Mouse (Mus musculus): ENCODE measurements around the gene Tcte2.
"Not testable (repeated sequence)": the region's sequence is repeated elsewhere in the genome, so short reads cannot be mapped to it uniquely, and the experiment has no call there.

The Tcte2 gene

DNA sequence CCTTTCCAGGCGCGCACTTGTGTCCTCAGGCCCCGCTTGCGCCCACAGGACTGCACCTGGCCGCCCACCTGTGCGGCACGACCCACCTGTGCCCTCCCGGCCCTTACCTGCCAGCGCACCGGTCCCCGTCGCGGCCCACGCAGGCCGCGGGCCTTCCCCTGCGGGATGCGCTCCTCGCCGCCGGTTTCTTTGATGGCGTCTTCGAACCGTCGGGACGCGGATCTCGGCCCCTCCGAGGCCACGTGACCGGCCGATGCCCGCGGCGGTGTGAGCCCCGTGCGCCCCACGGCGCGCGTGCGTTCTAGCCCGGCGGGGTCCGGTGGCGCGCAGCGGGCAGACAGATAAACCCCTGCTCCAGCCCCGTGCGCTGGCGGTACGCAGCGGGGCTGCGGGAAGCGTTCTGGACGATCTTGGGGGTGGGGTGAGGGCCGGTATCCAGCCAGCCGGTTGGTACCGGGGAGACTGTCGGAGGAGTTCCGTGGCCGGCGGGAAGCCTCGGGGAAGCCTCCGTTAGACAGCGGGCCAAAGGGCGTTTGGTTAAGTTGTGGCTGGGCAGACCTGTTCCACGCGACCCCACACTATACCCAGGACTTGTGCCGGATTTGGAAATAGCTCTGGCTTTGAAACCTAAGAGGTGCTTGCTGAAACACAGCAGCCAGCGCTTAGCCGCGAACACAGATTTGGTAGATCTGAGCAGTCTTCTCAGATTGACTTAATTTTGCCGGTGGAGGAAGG is at the start of gene Tcte2:
TSS of gene Tcte2 (minus strand) at position 647 of the 735 bp plus-strand sequence.
- peak; percentile 69 for DNase-seq (ENCODE audit: low read depth)

DNA sequence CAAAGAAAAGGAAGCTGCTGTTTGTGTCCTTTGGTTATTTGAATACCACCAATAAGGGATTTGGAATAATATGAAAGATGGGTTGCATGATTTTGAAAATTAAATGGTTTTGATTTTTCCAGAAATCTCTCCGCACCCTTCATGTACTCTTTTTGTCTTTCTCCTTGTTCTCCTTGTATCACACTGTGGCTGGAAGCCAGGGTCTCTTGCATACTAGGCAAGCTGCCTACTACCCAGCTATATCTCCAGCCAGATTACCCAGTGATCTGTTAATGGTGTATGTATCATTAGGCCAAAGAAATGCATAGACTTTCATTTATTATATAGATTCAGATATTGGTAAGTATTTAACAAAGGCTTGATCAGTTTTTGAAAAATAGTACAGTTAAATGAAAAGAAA is 44.4 kb upstream of the Tcte2 start:
- DNase-seq (ENCODE audit: low read depth): no peak

DNA sequence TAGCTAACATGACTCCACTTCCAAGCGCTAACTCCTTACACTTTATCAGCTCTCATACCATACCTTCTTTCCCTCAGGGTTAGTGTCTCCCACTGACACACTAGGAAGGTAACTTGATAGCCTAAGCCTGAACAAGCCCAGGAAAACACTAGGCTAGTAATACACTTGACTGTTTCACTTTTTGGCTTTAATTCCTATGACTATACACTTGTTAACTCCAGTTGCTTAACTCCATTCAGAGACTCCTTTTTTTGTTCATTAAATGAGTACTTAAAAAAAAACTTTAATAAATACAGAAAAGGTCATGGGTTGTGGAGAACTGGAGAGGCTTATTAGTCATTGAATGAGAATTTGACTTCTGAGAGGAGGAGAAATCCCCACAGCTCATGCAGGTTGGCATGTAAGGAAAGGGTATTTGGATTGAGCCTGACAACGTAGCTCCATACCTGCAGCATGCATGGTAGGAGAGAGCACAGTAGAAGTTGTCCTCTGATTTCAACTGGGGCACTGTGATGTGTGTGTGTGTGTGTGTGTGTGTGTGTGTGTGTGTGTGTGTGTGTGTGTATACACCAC is 41.3 kb upstream of the Tcte2 start:
- DNase-seq (ENCODE audit: low read depth): peak; percentile 67

DNA sequence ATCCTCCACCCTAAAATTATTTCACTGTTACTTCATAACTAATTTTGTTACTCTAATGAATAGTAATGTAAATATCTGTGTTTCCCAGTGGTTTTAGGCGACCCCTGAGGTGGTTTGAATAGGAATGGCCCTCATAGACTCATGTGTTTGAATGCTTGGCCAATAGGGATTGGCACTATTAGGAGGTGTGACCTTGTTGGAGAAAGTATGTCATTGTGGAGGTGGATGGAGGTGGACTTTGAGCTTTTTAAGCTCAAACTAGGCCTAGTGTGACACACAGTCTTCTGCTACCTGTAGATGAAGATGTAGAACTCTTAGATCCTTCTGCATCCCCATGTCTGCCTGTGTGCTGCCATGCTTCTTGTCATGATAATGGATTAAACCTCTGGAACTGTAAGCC is 36.1 kb upstream of the Tcte2 start:
- DNase-seq (ENCODE audit: low read depth): no peak

DNA sequence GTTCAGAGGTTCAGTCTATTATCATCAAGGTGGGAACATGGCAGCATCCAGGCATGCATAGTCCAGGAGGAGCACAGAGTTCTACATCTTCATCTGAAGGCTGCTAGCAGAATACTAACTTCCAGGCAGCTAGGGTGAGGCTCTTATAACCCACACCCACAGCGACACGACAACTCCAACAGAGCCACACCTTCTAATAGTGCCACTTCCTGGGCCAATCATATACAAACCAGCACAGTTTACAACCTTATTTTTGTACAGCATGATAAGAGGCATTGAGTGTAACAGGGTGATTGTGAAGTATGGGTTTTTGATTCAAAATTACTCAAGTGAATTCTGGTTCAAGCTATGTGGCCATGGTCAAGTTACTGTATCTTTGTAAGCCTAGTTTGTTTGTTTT is 28.4 kb upstream of the Tcte2 start:
- DNase-seq (ENCODE audit: low read depth): not testable (repeated sequence)

DNA sequence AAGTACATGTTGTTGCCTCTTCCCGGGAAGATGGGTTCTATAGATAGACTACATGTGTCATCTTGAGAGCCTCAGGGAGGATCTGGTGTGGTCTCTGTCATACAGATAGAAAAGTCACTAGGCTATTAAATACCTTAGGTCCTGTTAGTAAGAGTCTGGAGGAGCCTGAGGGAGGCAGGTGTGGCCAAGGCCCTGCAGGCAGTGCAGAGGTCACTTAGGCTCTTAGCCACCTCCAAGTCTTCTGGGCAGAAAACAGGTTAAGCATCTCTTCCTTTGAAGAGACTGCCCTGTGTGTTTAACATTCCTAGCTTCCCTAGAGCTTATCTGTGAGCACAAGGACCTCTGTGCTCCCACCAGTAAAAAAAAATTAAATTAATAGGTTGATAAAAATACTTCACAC is 21.8 kb upstream of the Tcte2 start:
- no peak for DNase-seq (ENCODE audit: low read depth)

DNA sequence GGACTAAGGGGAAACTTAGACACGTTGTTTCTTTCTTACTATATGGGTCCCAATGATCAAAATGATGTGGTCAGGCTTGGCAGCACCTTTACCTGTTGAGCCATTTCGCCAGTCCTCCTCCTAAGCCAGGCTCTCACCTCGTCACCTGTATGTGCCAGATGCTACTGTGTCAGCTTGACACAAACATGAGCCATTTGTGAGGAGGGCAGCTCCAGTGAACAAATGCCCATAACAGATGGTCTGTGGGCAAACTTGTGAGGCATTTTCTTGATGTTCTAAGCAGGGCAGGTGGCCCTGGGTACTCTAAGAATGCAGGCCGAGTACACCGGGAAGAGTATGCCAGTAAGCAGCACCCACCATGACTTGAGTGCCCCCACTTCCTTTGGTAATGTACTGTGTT is 20.3 kb upstream of the Tcte2 start:
- no peak for DNase-seq (ENCODE audit: low read depth)

DNA sequence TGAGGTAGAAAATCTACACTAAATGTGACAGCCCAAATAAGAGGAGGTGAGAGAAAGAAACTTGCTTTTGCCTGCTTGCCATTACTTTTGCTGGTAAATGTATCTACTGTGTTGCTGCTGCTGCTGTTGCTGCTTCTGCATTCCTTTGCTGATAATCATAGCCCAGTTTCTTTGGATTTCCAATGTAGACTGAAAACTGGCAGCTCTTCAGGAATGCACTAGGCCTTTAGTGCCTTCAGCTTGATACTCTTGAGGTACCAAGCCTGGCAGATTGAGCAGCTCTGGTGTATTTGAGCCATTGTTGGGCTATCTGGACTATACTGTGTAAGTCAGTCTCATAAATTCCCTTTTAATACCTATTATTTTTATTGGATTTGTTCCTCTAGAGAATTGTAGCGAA is 17.2 kb upstream of the Tcte2 start:
- DNase-seq (ENCODE audit: low read depth): peak; percentile 51

DNA sequence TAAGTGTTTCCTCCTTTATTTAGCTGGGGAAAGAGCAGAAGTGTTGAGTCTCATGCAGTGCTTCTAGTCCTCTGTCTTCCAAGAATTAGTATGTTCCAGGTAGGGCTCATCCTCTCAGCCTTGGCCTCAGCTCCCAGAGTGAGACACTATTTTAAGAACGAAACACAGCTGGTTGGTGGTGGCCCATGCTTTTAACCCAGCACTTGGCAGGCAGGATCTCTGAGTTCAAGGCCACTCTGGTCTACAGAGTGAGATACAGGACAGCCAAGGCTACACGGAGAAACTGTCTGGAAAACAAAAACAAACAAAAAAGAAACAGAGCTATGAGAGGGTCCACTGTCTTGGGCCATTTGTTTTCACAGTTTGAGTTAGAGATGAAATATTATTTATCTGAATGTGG is 16.1 kb upstream of the Tcte2 start:
- DNase-seq (ENCODE audit: low read depth): no peak

DNA sequence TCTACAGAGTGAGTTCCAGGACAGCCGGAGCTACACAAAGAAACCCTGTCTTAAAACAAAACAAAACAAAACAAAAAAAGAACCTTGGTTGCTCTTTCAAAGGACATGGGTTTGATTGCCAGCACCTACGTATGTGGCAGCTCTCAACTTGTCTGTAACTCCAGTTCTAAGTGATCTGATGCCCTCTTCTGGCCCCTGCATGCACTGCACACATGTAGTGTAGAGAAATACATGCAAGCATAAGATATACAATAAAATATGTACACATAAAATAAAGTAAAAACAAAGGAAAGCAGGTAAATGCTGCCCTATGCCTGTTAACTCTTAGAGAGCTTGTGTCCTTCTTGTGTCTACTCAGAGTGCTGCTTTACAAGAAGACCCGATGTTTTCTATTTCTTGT is 7.6 kb upstream of the Tcte2 start:
- DNase-seq (ENCODE audit: low read depth): peak; percentile 53

DNA sequence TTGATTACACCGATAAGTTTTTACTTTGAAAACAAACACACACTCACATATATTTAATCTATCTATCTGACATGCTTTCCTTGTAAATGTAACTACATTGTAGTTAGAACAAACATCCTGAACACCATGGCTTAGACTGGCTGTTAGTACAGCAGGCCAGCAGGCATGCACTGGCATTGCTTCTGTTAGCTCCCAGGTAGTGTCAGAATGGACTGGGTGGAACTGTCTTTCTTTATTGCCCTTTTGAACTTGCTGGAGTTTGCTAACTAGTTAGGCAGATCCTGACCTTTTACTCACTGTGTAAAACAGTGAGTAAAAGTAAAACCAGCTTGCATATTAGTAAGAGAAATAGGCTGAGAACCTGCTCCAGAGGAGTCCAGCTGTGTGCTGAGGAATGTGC is 6.9 kb upstream of the Tcte2 start:
- peak; percentile 19 for DNase-seq (ENCODE audit: low read depth)

DNA sequence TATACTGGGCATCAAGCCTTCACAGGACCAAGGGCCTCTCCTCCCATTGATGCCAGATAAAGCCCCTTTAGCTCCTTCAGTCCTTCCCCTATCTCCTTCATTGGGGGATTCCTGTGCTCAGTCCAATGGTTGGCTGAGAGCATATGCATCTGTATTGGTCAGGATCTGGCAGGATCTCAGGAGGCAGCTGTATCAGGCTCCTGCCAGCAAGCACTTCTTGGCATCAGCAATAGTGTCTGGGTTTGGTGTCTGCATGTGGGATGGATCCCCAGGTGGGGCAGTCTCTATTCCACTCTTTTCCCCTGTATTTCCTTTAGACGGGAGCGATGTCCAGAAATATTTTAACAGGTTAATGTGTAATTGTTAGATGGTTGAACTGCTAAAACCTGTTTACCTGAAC is 3.3 kb upstream of the Tcte2 start:
- DNase-seq (ENCODE audit: low read depth): peak; percentile 37

DNA sequence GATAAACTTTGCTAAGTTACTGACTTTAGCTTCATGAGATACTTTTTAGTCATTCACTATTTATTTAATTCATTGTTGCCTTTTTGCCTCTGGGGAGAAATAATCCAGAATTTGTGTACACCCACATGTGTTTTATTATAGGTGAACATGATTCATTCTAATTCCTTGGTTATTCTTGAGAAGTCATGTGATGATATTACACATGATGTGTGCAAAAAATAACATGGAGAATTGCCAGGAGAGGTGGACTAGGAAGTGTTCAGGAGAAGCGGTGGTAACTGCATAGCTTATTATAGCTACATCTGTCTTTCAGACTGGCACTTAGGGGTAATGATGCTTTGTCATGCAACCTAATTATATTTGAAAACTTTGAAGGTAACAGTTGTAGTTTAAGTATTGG is 2.2 kb upstream of the Tcte2 start:
- peak; percentile 63 for DNase-seq (ENCODE audit: low read depth)

DNA sequence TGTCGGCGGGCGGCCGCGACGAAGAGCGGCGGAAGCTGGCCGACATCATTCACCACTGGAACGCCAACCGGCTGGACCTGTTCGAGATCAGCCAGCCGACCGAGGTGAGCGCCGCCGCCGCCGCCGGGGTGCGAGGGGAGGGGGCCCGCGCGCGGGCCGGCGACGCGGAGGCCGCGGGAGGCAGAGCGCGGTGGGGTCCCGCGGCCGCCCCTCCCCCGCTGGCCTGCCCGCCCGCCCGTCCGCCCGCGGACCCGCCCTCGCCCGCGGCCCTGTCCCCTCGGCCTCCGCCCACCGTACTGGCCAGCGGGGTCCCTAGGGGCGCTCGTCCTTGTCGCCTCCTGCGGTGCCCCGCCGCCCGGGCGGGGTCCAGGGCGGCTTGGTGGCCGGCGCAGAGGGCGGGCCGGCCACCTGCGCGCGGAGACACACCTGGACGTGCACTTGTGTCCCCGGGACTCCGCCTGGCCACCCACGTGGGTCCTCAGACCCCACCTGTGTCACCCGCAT is 898 bp downstream of the Tcte2 start:
- DNase-seq (ENCODE audit: low read depth): no peak

DNA sequence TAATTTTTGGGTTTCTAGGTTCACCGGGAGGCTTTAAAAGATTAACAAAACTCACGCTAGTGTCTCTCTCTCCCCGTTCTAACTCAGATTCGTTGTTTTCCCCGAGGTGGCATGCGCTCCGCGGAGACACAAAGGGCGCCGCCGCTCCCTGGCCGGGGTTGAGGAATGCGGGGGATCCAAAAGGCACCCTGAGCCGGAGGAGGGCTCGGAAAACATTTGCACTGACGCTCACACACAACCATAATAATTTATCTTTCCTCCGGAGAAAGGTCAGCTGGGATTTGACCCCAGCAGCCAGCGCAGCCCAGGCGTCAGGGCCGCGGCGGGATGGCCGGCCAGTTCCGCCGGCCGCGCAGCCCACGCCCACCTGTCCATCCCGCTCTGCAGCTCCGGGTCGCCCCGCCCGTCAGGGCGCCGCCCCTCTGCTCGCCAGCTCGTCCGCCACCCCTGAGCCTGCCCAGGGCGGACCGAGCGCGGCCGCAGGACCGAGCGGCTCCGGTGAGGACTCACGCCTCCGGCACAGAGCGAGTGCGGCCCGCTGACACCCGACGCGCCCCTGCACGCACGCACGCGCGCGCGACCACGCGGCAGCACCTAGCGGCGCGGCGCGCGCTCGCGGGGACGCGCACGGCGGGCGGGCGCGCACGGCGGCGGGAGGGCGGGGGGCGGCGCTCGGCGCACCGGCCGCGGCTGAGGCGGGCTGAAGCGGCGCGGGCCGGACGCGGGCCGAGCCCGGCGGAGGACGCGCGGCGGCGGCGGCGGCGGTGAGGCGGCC is 1.6 kb downstream of the Tcte2 start, which contains the start of gene Afdn:
TSS of gene Afdn (plus strand) at position 687 of the 775 bp plus-strand sequence.
- peak; percentile 93 for DNase-seq (ENCODE audit: low read depth)

DNA sequence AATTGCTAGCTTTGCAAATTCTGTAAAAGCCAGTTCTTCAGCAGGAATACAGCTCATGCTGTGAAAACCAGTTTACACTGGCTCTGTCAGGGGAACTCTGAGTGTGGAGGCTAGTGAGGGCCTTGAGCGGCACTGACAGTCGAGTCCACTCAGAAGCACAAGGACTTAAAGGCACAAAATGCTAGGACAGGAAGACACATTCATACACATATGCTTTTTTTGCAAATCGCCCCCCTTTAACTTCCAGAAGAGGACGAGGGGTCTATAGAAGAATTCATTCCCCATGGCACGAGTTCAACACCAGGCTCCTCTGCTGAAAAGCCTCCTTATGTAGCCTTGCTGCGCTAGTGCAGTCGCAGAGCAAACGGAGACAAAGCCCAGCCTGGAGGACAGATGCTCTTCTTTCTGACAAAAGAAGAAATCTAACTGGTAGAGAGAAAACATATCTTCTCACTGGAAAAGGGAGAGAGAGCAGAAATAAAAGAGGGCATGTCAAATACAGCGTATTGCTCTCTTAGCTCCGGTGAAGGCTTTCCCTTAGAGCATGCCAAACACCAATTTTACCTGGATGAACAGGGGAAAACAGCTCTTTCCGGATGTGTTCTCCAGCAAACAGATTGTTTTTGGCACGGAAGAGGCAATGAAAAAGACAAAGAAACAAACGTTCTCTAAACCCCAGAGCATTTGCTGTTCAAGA is 2.3 kb downstream of the Tcte2 start:
- DNase-seq (ENCODE audit: low read depth): peak; percentile 47

DNA sequence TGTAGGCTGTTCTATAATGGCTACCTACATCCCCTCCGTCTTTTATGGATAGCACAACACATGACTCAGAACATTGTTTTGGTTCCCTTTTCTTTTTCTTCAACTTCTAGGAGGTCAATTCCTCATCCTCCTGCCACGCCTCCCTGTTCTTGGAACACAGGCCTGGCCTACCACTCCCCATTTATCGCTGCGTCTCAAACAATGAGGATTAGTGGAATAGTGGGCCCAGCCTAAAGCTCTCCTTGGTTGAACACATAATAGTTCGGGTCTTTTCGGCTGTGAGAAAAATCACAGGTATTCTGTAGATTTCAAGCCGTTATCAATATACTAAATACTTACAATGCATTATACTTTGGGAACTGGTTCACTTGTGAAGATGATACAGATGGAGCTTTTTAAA is 3.0 kb downstream of the Tcte2 start:
- DNase-seq (ENCODE audit: low read depth): no peak

DNA sequence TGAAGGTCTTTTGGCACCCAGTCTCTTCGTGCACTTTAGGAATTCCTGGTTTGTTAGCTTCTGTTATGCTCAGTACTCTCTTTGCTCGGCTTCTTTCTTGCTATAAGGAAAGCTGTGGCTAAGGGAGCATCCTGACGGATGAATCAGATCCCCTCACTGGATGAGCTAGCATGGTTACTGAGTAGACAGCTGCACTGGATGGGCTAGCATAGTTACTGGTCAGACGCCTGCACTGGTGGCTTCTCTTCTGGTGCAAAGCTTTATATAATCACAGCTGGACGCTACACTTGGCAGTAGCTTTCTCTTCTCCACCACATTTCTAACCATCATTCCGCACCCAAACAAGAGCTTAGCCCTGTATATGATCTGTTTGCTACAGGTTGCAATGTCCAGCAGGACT is 6.7 kb downstream of the Tcte2 start:
- DNase-seq (ENCODE audit: low read depth): peak; percentile 41

DNA sequence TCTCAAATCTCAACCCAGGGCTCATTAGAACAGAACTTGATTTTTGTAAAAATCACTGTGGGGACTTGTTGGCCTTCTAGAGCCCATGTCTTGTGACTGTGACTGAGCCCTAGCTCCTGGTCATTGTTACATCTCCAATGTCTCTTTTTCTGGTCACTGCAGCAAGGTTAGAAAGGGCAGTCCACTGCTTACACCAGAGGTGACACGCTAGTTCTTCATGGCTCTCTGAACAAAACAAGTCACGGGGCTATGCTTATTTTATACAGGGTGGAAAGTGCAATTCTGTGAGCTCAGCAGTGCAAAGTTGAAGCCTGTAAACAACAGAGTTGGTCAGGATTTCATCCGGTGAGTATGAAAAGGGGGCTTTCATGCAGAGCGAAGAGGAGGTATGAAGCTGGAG is 7.7 kb downstream of the Tcte2 start:
- no peak for DNase-seq (ENCODE audit: low read depth)

DNA sequence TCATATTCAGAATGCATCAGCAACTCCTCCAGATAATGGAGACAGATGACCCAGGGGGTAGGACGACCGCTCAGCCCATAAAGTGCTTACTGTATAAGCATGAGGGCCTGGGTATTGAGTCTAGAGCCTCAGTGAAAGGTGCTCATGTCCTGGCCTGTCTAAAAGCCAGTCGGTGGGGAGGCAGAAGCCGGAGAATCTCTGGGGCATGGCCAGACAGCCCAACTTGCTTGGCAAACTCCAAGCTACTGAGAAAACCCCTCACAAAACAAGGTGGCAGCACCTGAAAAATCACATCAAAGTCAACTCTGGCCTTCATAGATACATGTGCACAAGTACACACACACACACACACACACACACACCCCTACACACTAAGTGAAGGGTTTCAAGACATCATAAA is 12.6 kb downstream of the Tcte2 start:
- DNase-seq (ENCODE audit: low read depth): no peak

DNA sequence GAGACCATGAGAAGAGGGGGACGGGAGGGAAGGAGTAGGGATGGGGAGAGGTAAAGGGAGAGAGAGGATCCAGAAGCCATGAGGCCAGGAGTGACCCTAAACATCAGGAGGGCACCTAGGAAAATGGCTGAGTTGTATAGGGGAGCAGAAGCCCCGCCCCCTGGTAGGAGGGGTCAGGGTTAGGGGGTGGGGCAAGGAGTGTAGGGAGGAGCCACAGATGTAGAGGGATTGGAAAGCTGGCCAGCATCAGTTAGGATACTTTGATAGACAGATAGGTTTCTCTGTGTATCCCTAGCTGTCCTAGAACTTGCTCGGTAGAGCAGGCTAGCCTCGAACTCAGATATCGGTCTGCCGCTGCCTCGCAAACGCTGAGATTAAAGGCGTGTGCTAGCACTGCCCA is 13.9 kb downstream of the Tcte2 start:
- DNase-seq (ENCODE audit: low read depth): no peak

DNA sequence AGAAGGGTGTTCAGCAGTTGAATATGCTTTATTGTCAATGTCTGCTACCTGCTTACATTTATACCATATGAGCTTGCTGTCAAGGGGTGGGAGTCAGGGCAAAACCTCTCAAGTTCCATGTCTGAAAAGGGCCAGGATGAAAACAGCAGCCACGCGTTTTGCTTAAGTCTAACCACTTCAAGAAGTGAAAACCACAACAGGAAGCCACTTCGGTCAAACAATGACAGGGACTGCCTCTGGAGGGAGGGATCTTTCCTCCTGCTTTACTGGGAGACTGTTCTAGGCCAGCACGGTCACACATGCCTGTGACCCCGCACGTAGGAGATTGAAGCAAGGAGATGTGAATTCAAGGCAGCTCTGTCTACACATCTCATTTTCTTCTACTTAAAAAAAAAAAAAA is 15.3 kb downstream of the Tcte2 start:
- DNase-seq (ENCODE audit: low read depth): no peak
